Mouse (Mus musculus) limb, embryonic 10.5 days (tissue): ENCODE data around the gene Zp3. TPM values are rescaled to one million over a fixed set of nuclear protein-coding genes. Genes with fewer than 3 reads are reported as not detected.

ENCODE experiments used
- DNase-seq: peaks from one replicate; pipeline ENCODE4 v3.0.0-alpha.2; 2017; ENCODE audit warnings: low spot score
- H3K27ac ChIP-seq: fragments of 300-500 bp; sonication (generic); 2 replicates; pipeline ENCODE4 v1.5.1; 2016; ENCODE audit warnings: mild to moderate bottlenecking
- H3K27me3 ChIP-seq: fragments of 300-500 bp; sonication (generic); 2 replicates; pipeline ENCODE4 v1.6.1; 2016; ENCODE audit warnings: low read depth, mild to moderate bottlenecking; ENCODE audit not compliant: poor library complexity, severe bottlenecking
- H3K36me3 ChIP-seq: fragments of 300-500 bp; sonication (generic); 2 replicates; pipeline ENCODE4 v1.6.1; 2016; ENCODE audit warnings: mild to moderate bottlenecking, moderate library complexity
- H3K4me1 ChIP-seq: fragments of 300-500 bp; sonication (generic); 2 replicates; pipeline ENCODE4 v1.6.1; 2016
- H3K4me3 ChIP-seq: fragments of 300-500 bp; sonication (generic); 2 replicates; pipeline ENCODE4 v1.5.1; 2016; ENCODE audit warnings: mild to moderate bottlenecking, moderate library complexity
- H3K9me3 ChIP-seq: fragments of 300-500 bp; sonication (generic); replicated peaks from 2 replicates; pipeline ENCODE4 v1.6.1; 2016; ENCODE audit warnings: mild to moderate bottlenecking
- WGBS: fragments of 180-500 bp; shearing (Covaris S2); methylation state at CpG from one replicate; pipeline ENCODE4 v1.1.7; 2016; 5-methylcytosine and 5-hydroxymethylcytosine counted together
- polyA plus RNA-seq: library from polyadenylated mRNA; unstranded; fragments of >200 nt; fragmentation: Nextera tagmentation; extraction: Ambion mirVana; gene quantifications from 2 replicates; pipeline ENCODE4 v1.2.1, GENCODE M21; 2016

Gene Zp3
- polyA plus RNA-seq, 1 experiment from 2014 or later = not detected

GRCm38 (mm10) chr5:135965501-135965930, 14.4 kb upstream of the Zp3 start:
- Histone ChIP-seq H3K4me1 (peaks cover 31% of the 10 kb centered on the region), H3K9me3 (no peaks in the 10 kb centered on the region), H3K36me3 (no peaks in the 10 kb centered on the region), H3K27me3 (peaks cover 20% of the 10 kb centered on the region), H3K27ac (no peak overlapping the region), H3K4me3 (peak overlapping the region; percentile 33)
- 10% methylated on average over 24 of the region's 24 CpGs for WGBS
- DNase-seq = peak; percentile 44

- WGBS = 68% methylated on average over 9 of the region's 9 CpGs
- H3K27me3 ChIP-seq = peaks cover 20% of the 10 kb centered on the region
- H3K9me3 ChIP-seq = no peaks in the 10 kb centered on the region
- no peak overlapping the region for H3K4me3 ChIP-seq
- H3K27ac ChIP-seq = no peak overlapping the region
- H3K4me1 ChIP-seq = peaks cover 21% of the 10 kb centered on the region
- no peaks in the 10 kb centered on the region for H3K36me3 ChIP-seq
- DNase-seq = no peak
These were observed 13.0 kb upstream of the Zp3 start for GRCm38 (mm10) chr5:135966866-135967265.

GRCm38 (mm10) chr5:135968781-135969180, 11.1 kb upstream of the Zp3 start:
- Histone ChIP-seq H3K36me3 (no peaks in the 10 kb centered on the region), H3K4me3 (no peak overlapping the region), H3K4me1 (peaks cover 7% of the 10 kb centered on the region), H3K27ac (no peak overlapping the region), H3K27me3 (peaks cover 20% of the 10 kb centered on the region), H3K9me3 (no peaks in the 10 kb centered on the region)
- 70% methylated on average over 1 of the region's 1 CpGs for WGBS
- DNase-seq = peak; percentile 51

- Histone ChIP-seq H3K27me3 (peaks cover 9% of the 10 kb centered on the region), H3K27ac (no peak overlapping the region), H3K9me3 (no peaks in the 10 kb centered on the region), H3K4me1 (peaks cover 12% of the 10 kb centered on the region), H3K36me3 (no peaks in the 10 kb centered on the region), H3K4me3 (no peak overlapping the region)
- DNase-seq = no peak
- WGBS = 84% methylated on average over 6 of the region's 6 CpGs
These were observed 9.7 kb upstream of the Zp3 start for GRCm38 (mm10) chr5:135970247-135970646.

- no peak for DNase-seq
- Histone ChIP-seq H3K27me3 (no peaks in the 10 kb centered on the region), H3K9me3 (no peaks in the 10 kb centered on the region), H3K36me3 (no peaks in the 10 kb centered on the region), H3K4me3 (no peak overlapping the region), H3K4me1 (peaks cover 6% of the 10 kb centered on the region; the same call in 1 of the 2 replicates), H3K27ac (no peak overlapping the region)
- 92% methylated on average over 7 of the region's 7 CpGs for WGBS
These were observed 8.0 kb upstream of the Zp3 start for GRCm38 (mm10) chr5:135971876-135972275.

- no peak for DNase-seq
- no peaks in the 10 kb centered on the region for H3K27me3 ChIP-seq
- no peaks in the 10 kb centered on the region for H3K36me3 ChIP-seq
- H3K4me1 ChIP-seq = peaks cover 6% of the 10 kb centered on the region; the same call in 1 of the 2 replicates
- no peaks in the 10 kb centered on the region for H3K9me3 ChIP-seq
- peak within 1 kb of the TSS; percentile 38 for H3K4me3 ChIP-seq
- peak within 1 kb of the TSS; percentile 74 for H3K27ac ChIP-seq
- WGBS = 14% methylated on average over 9 of the region's 9 CpGs
These were observed 5.5 kb upstream of the Zp3 start, which contains the start of gene Ssc4d for GRCm38 (mm10) chr5:135974365-135974764. Ssc4d (minus strand) TSS chr5:135974531.

- 93% methylated on average over 8 of the region's 8 CpGs for WGBS
- DNase-seq = no peak
- Histone ChIP-seq H3K9me3 (no peaks in the 10 kb centered on the region), H3K4me1 (peaks cover 6% of the 10 kb centered on the region; the same call in 1 of the 2 replicates), H3K27ac (no peak overlapping the region), H3K4me3 (no peak overlapping the region), H3K36me3 (no peaks in the 10 kb centered on the region), H3K27me3 (no peaks in the 10 kb centered on the region)
These were observed 3.8 kb upstream of the Zp3 start for GRCm38 (mm10) chr5:135975893-135976668.

- peaks cover 3% of the 10 kb centered on the region; the same call in 1 of the 2 replicates for H3K4me1 ChIP-seq
- H3K36me3 ChIP-seq = no peaks in the 10 kb centered on the region
- H3K9me3 ChIP-seq = no peaks in the 10 kb centered on the region
- WGBS = 90% methylated on average over 5 of the region's 5 CpGs
- H3K4me3 ChIP-seq = no peak overlapping the region
- no peak for DNase-seq
- H3K27me3 ChIP-seq = no peaks in the 10 kb centered on the region
- no peak overlapping the region for H3K27ac ChIP-seq
These were observed 518 bp upstream of the Zp3 start for GRCm38 (mm10) chr5:135979381-135979780.

- DNase-seq = peak; percentile 73
- 37% methylated on average over 6 of the region's 6 CpGs for WGBS
- Histone ChIP-seq H3K4me3 (no peak overlapping the region), H3K9me3 (no peaks in the 10 kb centered on the region), H3K36me3 (no peaks in the 10 kb centered on the region), H3K4me1 (no peaks in the 10 kb centered on the region), H3K27me3 (no peaks in the 10 kb centered on the region), H3K27ac (no peak overlapping the region)
These were observed 2.5 kb downstream of the Zp3 start for GRCm38 (mm10) chr5:135982398-135982797.

- Histone ChIP-seq H3K4me1 (no peaks in the 10 kb centered on the region), H3K36me3 (no peaks in the 10 kb centered on the region), H3K27me3 (no peaks in the 10 kb centered on the region), H3K4me3 (no peak overlapping the region), H3K27ac (no peak overlapping the region), H3K9me3 (no peaks in the 10 kb centered on the region)
- no peak for DNase-seq
- 67% methylated on average over 6 of the region's 6 CpGs for WGBS
These were observed 4.7 kb downstream of the Zp3 start for GRCm38 (mm10) chr5:135984546-135985044.

- no peaks in the 10 kb centered on the region for H3K27me3 ChIP-seq
- DNase-seq = no peak
- no peaks in the 10 kb centered on the region for H3K36me3 ChIP-seq
- H3K4me3 ChIP-seq = no peak overlapping the region
- WGBS = 68% methylated on average over 11 of the region's 11 CpGs
- H3K9me3 ChIP-seq = no peaks in the 10 kb centered on the region
- no peaks in the 10 kb centered on the region for H3K4me1 ChIP-seq
- H3K27ac ChIP-seq = no peak overlapping the region
These were observed 7.3 kb downstream of the Zp3 start for GRCm38 (mm10) chr5:135987248-135987647.

- no peaks in the 10 kb centered on the region for H3K36me3 ChIP-seq
- WGBS = 77% methylated on average over 5 of the region's 5 CpGs
These were observed 10.7 kb downstream of the Zp3 start for GRCm38 (mm10) chr5:135990601-135991000.

GRCm38 (mm10) chr5:135993381-135993965, 13.6 kb downstream of the Zp3 start:
- H3K36me3 ChIP-seq = peaks cover 24% of the 10 kb centered on the region
- H3K4me3 ChIP-seq = no peak overlapping the region
- DNase-seq = no peak
- no peaks in the 10 kb centered on the region for H3K27me3 ChIP-seq
- no peaks in the 10 kb centered on the region for H3K9me3 ChIP-seq
- WGBS = 58% methylated on average over 5 of the region's 5 CpGs
- H3K4me1 ChIP-seq = peaks cover 11% of the 10 kb centered on the region
- no peak overlapping the region for H3K27ac ChIP-seq

More at GRCm38 (mm10) chr5:135990601-135991000, 10.7 kb downstream of the Zp3 start:
- no peaks in the 10 kb centered on the region for H3K9me3 ChIP-seq
- no peak overlapping the region for H3K4me3 ChIP-seq
- H3K4me1 ChIP-seq = peaks cover 6% of the 10 kb centered on the region
- no peaks in the 10 kb centered on the region for H3K27me3 ChIP-seq
- H3K27ac ChIP-seq = no peak overlapping the region
- no peak for DNase-seq
